Mouse (Mus musculus): ENCODE results near the gene Il11ra1. TPM values are rescaled to one million over a fixed set of nuclear protein-coding genes. Genes with fewer than 3 reads are reported as not detected.

The Il11ra1 gene
- polyA plus RNA-seq (2012), result 67.6 and 73.0 TPM in 2 replicates

DNA sequence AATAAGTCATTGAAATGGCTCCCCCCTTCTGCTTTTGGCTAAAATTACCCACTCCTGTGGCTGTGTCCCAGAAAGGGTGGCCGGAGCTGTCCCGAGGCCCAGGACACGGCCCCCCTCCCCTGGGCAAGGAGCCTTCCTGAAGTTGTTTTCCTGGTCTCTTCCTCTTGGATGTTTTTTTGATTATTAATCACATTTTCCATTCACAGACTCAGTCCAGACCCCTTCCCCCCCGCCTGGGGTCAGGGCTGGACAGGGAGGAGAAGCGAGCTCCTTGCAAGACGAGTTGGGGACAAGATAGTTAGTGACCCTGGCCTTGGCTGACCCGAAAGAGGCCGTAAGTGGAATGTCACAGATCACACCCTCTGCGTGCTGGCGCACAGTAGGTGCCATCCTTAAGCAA is at the start of gene Il11ra1:
TSS of gene Il11ra1 (plus strand) at position 207 of the 400 bp plus-strand sequence.

DNA sequence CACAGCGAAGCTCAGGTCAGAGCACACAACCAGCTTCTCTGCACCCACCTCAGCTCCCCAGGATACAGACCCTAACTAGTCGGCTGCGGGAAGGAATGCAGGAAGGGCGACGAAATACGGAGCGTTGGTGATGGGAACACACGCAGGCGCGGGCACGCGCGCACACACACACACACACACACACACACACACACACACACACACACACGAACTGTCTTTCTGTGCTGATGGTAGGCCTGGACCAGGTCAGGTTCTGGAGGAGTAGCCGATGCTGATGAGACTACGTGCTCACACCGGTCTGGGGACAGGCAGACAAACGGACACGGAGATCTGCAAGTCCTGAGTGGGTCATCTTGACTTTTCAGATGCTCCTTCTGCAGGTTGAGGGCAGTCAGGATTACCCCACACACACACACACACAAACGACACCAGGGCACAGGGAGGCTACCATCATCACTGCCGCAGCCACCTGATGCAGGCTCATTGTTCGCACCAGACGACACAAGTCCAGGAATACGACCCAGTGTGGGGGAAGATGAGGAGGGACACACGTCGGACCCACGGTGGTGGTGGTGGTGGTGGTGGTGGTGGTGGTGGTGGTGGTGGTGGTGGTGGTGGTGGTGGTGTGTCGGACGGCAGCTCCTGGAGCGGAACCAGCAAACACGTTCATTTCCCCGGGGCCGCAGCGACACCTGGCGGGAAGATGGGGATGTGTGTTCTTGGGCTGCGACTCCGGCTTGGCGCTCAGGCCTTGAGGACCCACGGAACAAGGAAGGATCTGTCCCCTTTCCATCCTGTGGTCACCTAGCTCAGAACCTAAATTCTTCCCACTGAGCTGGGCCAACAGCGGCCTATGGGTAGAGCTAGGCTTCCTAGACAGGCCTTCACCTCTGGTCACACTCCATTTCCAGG is 2.6 kb upstream of the Il11ra1 start, which contains the start of gene Cntfr:
TSS of gene Cntfr (minus strand) at position 160 of the 912 bp plus-strand sequence.

DNA sequence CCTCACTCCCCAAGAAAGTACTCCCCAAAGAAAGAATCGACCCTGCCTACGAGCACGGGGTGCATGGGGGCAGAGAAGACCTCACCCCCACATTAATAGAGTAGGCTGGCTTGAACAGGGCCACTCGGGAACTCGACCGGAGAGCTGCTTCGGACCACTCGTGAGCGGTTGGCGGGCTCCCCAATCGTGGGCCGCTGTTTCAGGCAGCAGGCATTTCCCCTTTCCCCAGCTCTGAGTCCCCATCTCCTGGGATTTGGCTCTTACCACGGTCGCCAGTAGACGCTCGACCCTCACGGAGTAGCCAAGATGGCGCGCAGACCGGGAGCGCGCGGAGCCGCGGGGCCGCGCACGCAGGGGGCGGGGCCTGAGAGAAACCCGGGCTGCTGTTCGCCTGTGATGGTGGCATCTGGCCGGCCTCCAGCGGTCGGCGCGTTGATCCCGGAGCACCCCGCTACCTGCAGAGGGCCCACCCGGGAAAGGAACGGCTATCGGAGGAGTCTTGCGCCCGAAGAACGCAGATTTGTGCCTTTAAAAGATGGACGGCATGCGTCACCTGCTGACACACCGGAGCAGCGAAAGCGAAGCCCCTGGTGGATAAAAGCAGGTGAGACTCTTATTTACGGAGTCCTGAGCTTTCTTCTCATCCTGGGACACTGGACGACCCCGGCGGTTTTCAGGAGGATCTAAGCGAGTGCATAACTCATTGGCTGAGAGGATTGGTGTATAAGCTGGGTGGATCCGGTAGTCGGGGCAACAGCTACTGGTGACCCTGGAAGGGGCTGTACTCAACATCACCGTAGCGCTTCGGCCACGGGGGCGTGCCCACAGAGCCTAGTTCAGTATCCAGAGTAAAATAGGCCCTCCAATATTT is 13.6 kb downstream of the Il11ra1 start, which contains the start of gene Rpp25l:
TSS of gene Rpp25l (minus strand) at position 338 of the 871 bp plus-strand sequence.

DNA sequence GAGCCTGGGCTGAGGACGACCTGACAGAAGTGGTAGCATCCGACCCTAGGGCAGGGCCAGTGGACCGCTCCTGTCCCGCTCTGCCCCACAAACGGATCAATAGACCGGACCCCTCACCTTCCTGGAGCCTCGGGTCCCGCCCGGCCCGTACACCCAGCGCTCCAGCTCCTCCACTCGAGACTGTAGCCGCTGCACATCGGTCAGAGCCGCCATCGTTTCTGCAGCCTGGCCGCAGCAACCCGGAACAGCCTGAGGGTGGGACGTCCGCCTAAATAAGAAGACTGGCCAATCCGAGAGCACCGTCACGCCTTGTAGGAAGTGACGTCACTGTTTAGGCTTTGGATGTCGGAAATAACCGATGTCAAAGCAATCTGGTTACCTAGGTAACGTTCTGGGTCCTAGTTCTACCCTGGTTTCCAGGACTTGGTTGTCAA is 23.1 kb downstream of the Il11ra1 start, which contains the start of gene Dctn3:
TSS of gene Dctn3 (minus strand) at position 253 of the 434 bp plus-strand sequence.

DNA sequence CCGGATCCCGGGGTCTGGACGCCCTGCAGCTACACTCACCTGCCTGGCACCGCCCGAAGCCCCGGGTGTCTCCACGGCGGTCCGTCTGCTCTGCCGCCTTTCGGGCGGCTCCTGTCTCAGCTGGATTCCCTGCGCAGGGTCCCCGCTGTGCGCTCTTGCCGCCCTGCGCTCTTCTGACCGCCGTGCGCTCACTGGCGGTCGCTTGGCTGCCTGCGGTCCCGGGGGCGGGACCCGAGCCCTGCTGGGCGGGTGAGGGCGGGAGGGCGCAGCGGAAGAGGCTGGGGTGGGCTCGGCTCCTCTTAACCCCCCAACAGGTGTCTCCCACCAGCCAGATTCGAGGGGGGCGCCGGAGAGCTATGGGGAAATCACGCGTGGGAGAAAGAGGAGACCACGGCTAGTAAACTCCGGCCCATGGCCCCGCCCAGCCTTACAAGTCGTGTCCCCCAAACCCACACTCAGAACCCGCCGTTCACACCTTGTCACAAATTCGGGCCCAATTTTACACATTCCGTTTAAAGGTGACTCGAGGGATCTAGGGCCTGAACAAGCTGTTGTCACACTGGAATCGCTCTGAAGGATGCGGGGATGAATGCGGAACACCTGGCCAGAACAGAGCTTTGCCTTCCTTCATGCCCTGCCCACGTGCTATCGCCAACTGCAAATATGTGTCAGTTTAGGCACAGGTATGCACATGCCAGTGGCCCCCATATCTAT is 31.4 kb downstream of the Il11ra1 start, which contains the start of gene Arid3c:
TSS of gene Arid3c (minus strand) at position 91 of the 714 bp plus-strand sequence.

DNA sequence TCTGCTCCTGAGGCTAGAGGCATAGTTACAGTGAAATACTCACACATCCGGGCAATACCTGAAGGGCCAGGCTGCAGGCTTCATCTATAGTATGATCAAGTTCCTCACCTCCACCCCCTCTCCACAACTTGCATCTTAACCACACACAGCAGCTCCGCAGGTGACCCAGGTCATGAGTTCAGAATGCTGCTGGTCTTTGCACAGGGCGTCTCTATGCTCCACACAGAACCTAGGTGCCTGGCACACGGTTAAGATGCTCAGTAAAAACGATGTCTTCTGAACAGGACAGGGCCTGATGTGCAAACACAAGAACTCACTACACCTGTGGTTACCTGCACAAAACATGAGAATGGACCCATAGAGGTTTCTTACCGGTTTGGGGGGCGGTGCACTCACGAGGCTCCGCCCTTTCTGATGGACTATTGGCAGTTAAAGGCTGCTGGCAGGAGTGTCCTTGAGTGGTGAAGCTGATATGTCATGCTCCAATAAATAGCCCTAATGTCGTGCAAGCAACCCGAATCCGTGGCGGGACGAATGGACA is 55.1 kb downstream of the Il11ra1 start, which contains the start of gene Galt:
TSS of gene Galt (plus strand) at position 432 of the 541 bp plus-strand sequence.

DNA sequence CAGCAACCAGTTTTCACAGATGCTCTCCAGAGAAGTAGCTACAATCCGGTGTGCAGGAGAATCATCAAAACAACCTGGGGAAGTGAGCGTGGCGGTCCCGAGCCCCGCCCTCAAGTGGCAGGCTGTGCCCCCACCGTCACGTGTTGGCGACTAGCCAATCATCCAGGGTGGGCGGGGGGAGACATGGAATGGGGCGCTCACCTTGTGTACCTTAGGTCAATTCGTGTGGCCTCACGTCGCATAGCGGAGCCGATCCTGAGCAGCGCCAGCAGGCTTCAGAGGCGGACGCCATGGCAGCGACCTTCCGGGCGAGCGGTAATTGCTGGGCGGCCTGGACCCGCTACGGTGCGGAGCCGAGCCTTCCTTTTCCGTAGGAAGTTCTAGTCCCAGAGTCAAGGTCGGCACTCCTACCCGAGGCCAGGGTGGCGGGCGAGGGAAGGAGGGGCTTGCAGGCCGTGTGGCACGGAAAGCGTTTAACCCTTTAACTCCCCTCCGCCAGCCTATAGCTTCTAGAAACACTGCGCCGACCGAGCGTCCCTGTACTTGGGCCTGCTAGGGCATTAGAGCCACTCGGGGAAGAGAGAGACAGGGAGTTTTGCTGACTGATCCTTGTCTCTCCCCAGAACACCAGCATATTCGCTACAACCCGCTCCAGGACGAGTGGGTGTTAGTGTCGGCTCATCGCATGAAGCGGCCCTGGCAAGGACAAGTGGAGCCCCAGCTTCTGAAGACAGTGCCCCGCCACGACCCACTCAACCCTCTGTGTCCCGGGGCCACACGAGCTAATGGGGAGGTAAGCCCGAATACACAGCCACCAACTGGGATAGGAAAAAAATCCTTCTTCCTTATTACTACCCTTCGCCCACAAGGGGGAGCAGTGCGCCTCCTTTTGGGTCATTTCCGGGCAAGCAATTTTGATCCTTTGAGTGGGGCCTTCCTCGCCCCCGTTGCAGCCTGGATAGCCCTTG is 55.8 kb downstream of the Il11ra1 start, which contains the start of gene Sigmar1:
TSS of gene Sigmar1 (minus strand) at position 820 of the 968 bp plus-strand sequence.

DNA sequence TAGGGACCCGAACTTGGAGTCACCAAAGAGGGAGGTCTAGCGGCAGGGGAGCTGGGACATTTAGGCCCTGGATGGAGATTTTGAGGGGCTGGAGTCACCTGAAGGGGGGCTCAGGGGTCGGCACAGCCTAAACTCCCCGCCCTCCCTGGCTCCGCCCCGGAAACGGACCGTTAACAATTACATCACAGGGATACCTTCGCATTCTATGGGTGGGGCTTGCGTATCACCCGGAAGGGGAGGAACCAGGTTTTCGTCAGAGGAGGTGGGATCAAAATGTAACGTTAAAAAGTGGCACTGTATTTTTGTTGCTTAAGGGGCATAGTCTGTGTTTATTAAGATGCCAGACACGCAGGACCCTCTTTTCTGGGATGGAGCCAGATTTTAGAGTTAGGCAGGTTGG is 74.2 kb downstream of the Il11ra1 start, which contains the start of gene Ccl27a:
TSS of gene Ccl27a (minus strand) at position 246 of the 400 bp plus-strand sequence.

Other genes with a start within 250 kb of the Il11ra1 start
- 1.6 and 2.0 TPM in 2 replicates for gene Kif24, start 235.1 kb upstream of the Il11ra1 start, polyA plus RNA-seq (2012)
- 6.1 and 6.4 TPM in 2 replicates for gene Nudt2, start 234.8 kb upstream of the Il11ra1 start, polyA plus RNA-seq (2012)
- not detected in 2 replicates for gene AI464131, start 196.9 kb upstream of the Il11ra1 start, polyA plus RNA-seq (2012)
- not detected in 2 replicates for gene 1110017D15Rik, start 182.7 kb upstream of the Il11ra1 start, polyA plus RNA-seq (2012)
- gene Fam219a, start 130.5 kb upstream of the Il11ra1 start, polyA plus RNA-seq (2012), result 7.7 and 8.8 TPM in 2 replicates
- not detected in 2 replicates for gene Dnaic1, start 130.2 kb upstream of the Il11ra1 start, polyA plus RNA-seq (2012)
- 0.40 TPM in 1 of 2 replicates, not detected in the other for gene Enho, start 59.7 kb upstream of the Il11ra1 start, polyA plus RNA-seq (2012)
- 0.04 TPM in 1 of 2 replicates, not detected in the other for gene Cntfr, start 2.9 kb upstream of the Il11ra1 start, polyA plus RNA-seq (2012)
- 52.4 and 61.5 TPM in 2 replicates for gene Rpp25l, start 13.5 kb downstream of the Il11ra1 start, polyA plus RNA-seq (2012)
- 198 and 248 TPM in 2 replicates for gene Dctn3, start 23.2 kb downstream of the Il11ra1 start, polyA plus RNA-seq (2012)
- gene Arid3c, start 31.2 kb downstream of the Il11ra1 start, polyA plus RNA-seq (2012), result not detected in 2 replicates
- 52.2 and 57.1 TPM in 2 replicates for gene Galt, start 55.2 kb downstream of the Il11ra1 start, polyA plus RNA-seq (2012)
- gene Sigmar1, start 56.2 kb downstream of the Il11ra1 start, polyA plus RNA-seq (2012), result 52.0 and 61.8 TPM in 2 replicates
- 53.7 and 60.7 TPM in 2 replicates for gene Ccl27a, start 74.3 kb downstream of the Il11ra1 start, polyA plus RNA-seq (2012)
- not detected in 2 replicates for gene Gm21541, start 203.6 kb downstream of the Il11ra1 start, polyA plus RNA-seq (2012)
- 2.0 and 11.5 TPM in 2 replicates for gene Gm20878, start 241.6 kb downstream of the Il11ra1 start, polyA plus RNA-seq (2012)